Mouse (Mus musculus) limb, embryonic 13.5 days (tissue): Measurements from ENCODE around the gene Ajuba. TPM values are rescaled to one million over a fixed set of nuclear protein-coding genes. Genes with fewer than 3 reads are reported as not detected.

ENCODE experiments used
- ATAC-seq: fragments of 200-750 bp; cut with Nextera tagmentation; 2 replicates; pipeline ENCODE4 v1.8.0; 2017; ENCODE audit warnings: low read depth, moderate number of reproducible peaks, moderate TSS enrichment; ENCODE audit not compliant: low FRiP score
- H3K27ac ChIP-seq: fragments of 300-500 bp; sonication (generic); 2 replicates; pipeline ENCODE4 v1.5.1; 2015; ENCODE audit warnings: inconsistent platforms, mild to moderate bottlenecking, moderate library complexity
- H3K27me3 ChIP-seq: fragments of 300-500 bp; sonication (generic); 2 replicates; pipeline ENCODE4 v1.6.1; 2015; ENCODE audit warnings: mild to moderate bottlenecking, inconsistent platforms
- H3K36me3 ChIP-seq: fragments of 300-500 bp; sonication (generic); 2 replicates; pipeline ENCODE4 v1.6.1; 2015; ENCODE audit warnings: inconsistent platforms, mild to moderate bottlenecking, moderate library complexity
- H3K4me1 ChIP-seq: fragments of 300-500 bp; sonication (generic); 2 replicates; pipeline ENCODE4 v1.6.1; 2015; ENCODE audit warnings: inconsistent platforms
- H3K4me2 ChIP-seq: fragments of 300-500 bp; sonication (generic); replicated peaks from 2 replicates; pipeline ENCODE4 v1.6.1; 2015; ENCODE audit warnings: inconsistent platforms, mild to moderate bottlenecking, moderate library complexity
- H3K4me3 ChIP-seq: fragments of 300-500 bp; sonication (generic); 2 replicates; pipeline ENCODE4 v1.5.1; 2015; ENCODE audit warnings: moderate library complexity, mild to moderate bottlenecking, inconsistent platforms
- H3K9ac ChIP-seq: fragments of 300-500 bp; sonication (generic); 2 replicates; pipeline ENCODE4 v1.6.1; 2015; ENCODE audit warnings: mild to moderate bottlenecking, inconsistent platforms
- H3K9me3 ChIP-seq: fragments of 300-500 bp; sonication (generic); 2 replicates; pipeline ENCODE4 v1.6.1; 2016; ENCODE audit warnings: inconsistent platforms
- WGBS: fragments of 180-500 bp; shearing (Covaris S2); methylation state at CpG from one replicate; pipeline ENCODE4 v1.1.7; 2015; 5-methylcytosine and 5-hydroxymethylcytosine counted together
- polyA plus RNA-seq: library from polyadenylated mRNA; unstranded; fragments of >200 nt; fragmentation: Nextera tagmentation; extraction: Ambion mirVana; gene quantifications from 2 replicates; pipeline ENCODE4 v1.2.1, GENCODE M21; 2015

Gene Ajuba
- polyA plus RNA-seq, 1 experiment from 2014 or later = 54.4 TPM

DNA sequence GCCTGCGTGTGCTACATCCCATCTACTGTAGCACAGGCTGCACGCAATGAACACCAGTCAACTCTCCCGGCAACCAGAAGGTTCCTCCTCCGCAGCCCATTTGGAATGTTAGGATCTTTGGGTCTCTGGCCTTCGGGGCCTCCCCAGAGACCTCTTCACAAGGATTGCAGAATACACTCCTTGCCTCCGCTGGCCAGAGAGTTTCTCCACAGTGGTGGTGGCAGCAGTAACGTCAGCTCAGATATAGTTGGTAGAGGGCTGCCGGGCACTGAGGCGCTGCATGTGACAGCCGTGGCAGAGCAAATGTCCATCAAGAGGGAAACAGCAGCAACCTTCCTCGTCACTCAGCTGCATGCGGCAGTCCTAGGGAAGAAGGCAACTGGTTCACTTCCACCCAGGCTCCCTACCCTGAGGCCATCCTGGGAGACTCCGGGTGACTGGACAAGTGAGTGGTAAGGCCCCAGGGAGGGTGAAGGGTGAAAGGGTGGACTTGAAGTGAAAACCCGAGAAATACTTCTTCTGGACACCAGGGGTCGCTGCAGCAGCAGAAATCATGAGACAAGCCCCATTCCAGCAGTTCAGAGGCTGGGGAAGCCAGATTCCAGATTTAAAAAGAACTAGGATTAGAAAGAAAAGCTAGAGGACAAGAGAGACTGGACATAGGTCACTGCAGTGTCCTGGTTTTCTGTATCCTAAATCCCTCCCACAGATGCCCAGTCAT, 8.5 kb downstream of the Ajuba start:
- peaks cover 23% of the 10 kb centered on the region for H3K4me1 ChIP-seq
- H3K4me3 ChIP-seq = no peak overlapping the region
- no peaks in the 10 kb centered on the region for H3K27me3 ChIP-seq
- no peak overlapping the region for H3K9ac ChIP-seq
- H3K27ac ChIP-seq = no peak overlapping the region
- WGBS = 75% methylated on average over 15 of the region's 15 CpGs
- peaks cover 73% of the 10 kb centered on the region for H3K36me3 ChIP-seq
- H3K4me2 ChIP-seq = no peak overlapping the region
- H3K9me3 ChIP-seq = no peaks in the 10 kb centered on the region
- peak; percentile 3; the same call in 1 of the 2 replicates for ATAC-seq

DNA sequence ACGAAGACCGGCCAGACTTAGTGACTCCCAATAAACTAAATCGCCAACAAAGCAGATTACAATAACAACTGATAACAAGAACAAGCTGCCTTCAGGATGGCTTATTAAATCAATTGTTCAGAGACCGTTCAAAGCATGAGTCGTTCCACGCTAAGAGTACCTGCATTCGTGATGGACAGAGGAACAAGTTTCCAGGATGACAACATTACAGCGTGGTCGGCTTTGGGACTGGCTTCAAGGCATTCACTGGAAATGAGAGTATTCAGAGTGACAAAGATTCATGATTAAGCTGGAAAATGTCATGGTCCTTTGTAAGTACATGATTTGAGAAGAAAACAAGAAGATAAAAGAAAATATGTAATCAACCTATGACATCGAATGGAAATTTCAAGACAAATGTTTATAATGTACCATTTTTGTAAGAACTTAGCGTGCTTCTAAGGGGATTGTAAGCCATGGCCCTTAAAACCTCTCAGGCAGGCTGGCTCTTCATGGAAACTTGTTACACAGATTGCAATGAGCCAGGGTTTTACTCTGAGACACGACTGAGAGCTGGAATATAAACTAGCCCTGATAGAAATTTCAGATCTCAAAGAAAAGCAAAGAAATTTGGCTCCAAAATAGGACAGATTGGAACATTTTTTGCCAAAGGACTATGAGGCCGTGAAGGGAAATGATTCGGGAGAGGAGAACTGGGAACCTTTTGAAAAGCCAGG, 16.7 kb downstream of the Ajuba start:
- Histone ChIP-seq H3K36me3 (no peaks in the 10 kb centered on the region), H3K9ac (no peak overlapping the region), H3K4me3 (no peak overlapping the region), H3K4me2 (no peak overlapping the region), H3K9me3 (no peaks in the 10 kb centered on the region), H3K4me1 (no peaks in the 10 kb centered on the region), H3K27ac (no peak overlapping the region), H3K27me3 (no peaks in the 10 kb centered on the region)
- WGBS = 81% methylated on average over 14 of the region's 14 CpGs
- ATAC-seq = no peak

GRCm38 (mm10) chr14:54557330-54557729, 20.0 kb downstream of the Ajuba start:
- Histone ChIP-seq H3K9ac (no peak overlapping the region), H3K27me3 (no peaks in the 10 kb centered on the region), H3K4me2 (no peak overlapping the region), H3K36me3 (no peaks in the 10 kb centered on the region), H3K27ac (no peak overlapping the region), H3K9me3 (no peaks in the 10 kb centered on the region), H3K4me3 (no peak overlapping the region), H3K4me1 (peaks cover 10% of the 10 kb centered on the region; the same call in 1 of the 2 replicates)
- ATAC-seq = no peak
- 84% methylated on average over 8 of the region's 8 CpGs for WGBS

DNA sequence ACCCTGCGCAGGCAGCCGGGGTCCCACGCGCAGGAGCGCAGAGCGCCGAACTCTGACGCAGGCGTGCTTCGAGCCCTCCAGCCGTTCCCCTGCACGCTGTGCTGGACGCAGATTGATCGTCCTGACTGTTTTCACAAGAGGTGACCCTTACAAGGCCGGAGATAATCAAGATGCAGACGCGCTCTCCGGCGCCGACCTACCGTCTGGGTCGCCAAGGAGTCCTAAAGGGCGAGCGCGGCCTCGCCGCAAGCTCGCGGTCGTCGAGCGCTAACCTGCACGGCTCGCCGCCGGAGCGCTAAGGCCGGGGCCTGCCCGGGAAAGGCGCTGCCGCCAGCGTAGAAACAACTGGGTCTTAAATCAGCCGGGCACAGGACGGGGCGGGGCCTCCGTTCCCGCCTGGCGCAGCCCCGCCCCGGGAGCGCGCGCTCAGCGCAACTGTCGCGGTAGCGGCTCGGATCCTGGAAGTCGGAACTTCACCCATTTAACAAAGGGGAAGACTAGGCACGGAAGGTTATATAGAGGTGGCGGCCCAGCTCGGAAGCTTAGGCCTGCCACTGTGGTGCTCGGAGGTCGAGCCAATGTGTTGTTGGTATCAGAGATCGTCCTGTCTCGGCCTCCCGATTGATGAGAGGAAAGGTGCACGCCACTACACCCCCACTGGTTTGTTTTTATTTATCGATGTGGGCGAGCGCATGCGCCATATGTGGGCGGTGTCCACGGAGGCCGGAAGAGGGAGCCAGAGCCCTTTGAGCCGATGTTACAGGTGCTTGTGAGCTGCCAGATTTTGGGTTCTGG, 23.2 kb downstream of the Ajuba start, which contains the start of gene Haus4:
Haus4 (minus strand) TSS at position 642 of the 795 bp plus-strand sequence.
- Histone ChIP-seq H3K27me3 (no peaks in the 10 kb centered on the region), H3K27ac (peak within 1 kb of the TSS; percentile 90), H3K9me3 (no peaks in the 10 kb centered on the region), H3K4me3 (peak within 1 kb of the TSS; percentile 64), H3K9ac (peak within 1 kb of the TSS; percentile 83), H3K36me3 (peaks cover 28% of the 10 kb centered on the region), H3K4me2 (peak within 1 kb of the TSS; percentile 92), H3K4me1 (peaks cover 10% of the 10 kb centered on the region; the same call in 1 of the 2 replicates)
- ATAC-seq = peak; percentile 95
- under 1% methylated on average over 76 of the region's 76 CpGs for WGBS

DNA sequence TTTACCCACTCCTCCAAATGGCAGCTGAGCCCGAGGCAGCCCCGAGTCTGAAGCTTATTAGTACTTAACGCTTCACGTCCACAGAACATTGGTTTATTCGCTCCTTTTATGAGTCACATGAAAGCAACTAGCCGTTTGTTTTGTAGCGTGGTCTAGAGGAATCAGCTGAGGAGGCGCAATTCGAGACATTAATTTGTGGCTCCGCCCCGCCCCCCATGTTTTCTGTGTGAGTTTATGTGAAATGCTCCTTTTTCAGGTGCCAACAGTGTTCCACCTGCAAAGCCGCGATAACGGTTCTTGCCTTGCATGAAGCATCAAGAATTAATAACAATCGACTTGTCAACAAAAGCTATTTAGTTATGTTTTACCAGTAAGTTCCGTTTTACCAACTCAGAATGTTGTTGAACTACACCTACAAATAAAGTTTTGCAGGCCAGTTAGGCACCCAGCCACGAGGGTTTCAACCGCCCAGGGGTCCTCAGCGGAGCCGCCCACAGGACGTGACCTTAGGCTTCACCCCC, 23.8 kb downstream of the Ajuba start:
- 2% methylated on average over 21 of the region's 21 CpGs for WGBS
- no peak for ATAC-seq

GRCm38 (mm10) chr14:54544703-54545102, 32.7 kb downstream of the Ajuba start:
- Histone ChIP-seq H3K4me3 (no peak overlapping the region), H3K4me2 (no peak overlapping the region), H3K36me3 (peaks cover 83% of the 10 kb centered on the region), H3K27me3 (no peaks in the 10 kb centered on the region), H3K9me3 (no peaks in the 10 kb centered on the region), H3K4me1 (no peaks in the 10 kb centered on the region), H3K27ac (no peak overlapping the region), H3K9ac (no peak overlapping the region)
- 92% methylated on average over 5 of the region's 5 CpGs for WGBS
- no peak for ATAC-seq

More for the DNA sequence above, 23.8 kb downstream of the Ajuba start:
- peak overlapping the region; percentile 64 for H3K4me3 ChIP-seq
- H3K4me1 ChIP-seq = peaks cover 10% of the 10 kb centered on the region; the same call in 1 of the 2 replicates
- peak overlapping the region; percentile 83 for H3K9ac ChIP-seq
- peaks cover 34% of the 10 kb centered on the region for H3K36me3 ChIP-seq
- no peaks in the 10 kb centered on the region for H3K27me3 ChIP-seq
- peak overlapping the region; percentile 92 for H3K4me2 ChIP-seq
- no peaks in the 10 kb centered on the region for H3K9me3 ChIP-seq
- peak overlapping the region; percentile 90 for H3K27ac ChIP-seq

GRCm38 (mm10) chr14:54540771-54541170, 36.6 kb downstream of the Ajuba start:
- ATAC-seq = no peak
- no peak overlapping the region for H3K4me3 ChIP-seq
- 70% methylated on average over 11 of the region's 11 CpGs for WGBS
- no peak overlapping the region for H3K27ac ChIP-seq
- H3K4me2 ChIP-seq = no peak overlapping the region
- no peaks in the 10 kb centered on the region for H3K4me1 ChIP-seq
- H3K9me3 ChIP-seq = no peaks in the 10 kb centered on the region
- no peak overlapping the region for H3K9ac ChIP-seq
- no peaks in the 10 kb centered on the region for H3K27me3 ChIP-seq
- H3K36me3 ChIP-seq = peaks cover 45% of the 10 kb centered on the region

- Histone ChIP-seq H3K4me1 (no peaks in the 10 kb centered on the region), H3K36me3 (peaks cover 24% of the 10 kb centered on the region), H3K9me3 (no peaks in the 10 kb centered on the region), H3K27me3 (no peaks in the 10 kb centered on the region), H3K9ac (no peak overlapping the region), H3K4me2 (no peak overlapping the region), H3K4me3 (no peak overlapping the region), H3K27ac (no peak overlapping the region)
- WGBS = 93% methylated on average over 2 of the region's 2 CpGs
- no peak for ATAC-seq
These were observed 38.8 kb downstream of the Ajuba start for GRCm38 (mm10) chr14:54538580-54538979.

GRCm38 (mm10) chr14:54528446-54529111, 48.8 kb downstream of the Ajuba start:
- WGBS = 13% methylated on average over 17 of the region's 17 CpGs
- Histone ChIP-seq H3K9ac (0 out of 2 replicates have a peak overlapping the region, but pooled peaks have one; percentile 36), H3K9me3 (no peaks in the 10 kb centered on the region), H3K36me3 (no peaks in the 10 kb centered on the region), H3K4me2 (peak overlapping the region; percentile 81), H3K27me3 (no peaks in the 10 kb centered on the region), H3K4me1 (peaks cover 17% of the 10 kb centered on the region), H3K4me3 (0 out of 2 replicates have a peak overlapping the region, but pooled peaks have one; percentile 7), H3K27ac (0 out of 2 replicates have a peak overlapping the region, but pooled peaks have one; percentile 12)
- ATAC-seq = peak; percentile 81

DNA sequence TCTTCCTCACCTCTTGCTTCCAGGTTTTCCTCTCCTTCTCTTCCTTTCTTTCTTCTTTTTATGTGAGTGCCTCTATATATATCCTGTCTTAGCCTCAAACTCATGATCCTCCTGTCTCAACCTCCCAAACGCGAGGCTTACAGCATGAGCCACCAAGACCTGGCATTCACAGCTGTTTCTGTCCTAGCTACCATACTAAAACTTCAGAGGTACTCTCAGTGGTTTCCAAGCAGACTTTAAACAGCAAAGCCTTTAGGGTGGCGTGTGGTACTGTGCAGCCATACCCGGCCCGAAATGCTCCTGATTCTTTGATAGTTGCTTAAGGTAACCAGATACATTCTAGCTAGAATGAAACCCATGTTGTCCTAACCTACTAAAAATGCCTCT, 49.4 kb downstream of the Ajuba start:
- Histone ChIP-seq H3K9ac (peak overlapping the region; percentile 67; the same call in 1 of the 2 replicates), H3K4me3 (peak overlapping the region; percentile 48), H3K4me1 (peaks cover 17% of the 10 kb centered on the region), H3K4me2 (peak overlapping the region; percentile 81), H3K9me3 (no peaks in the 10 kb centered on the region), H3K27ac (peak overlapping the region; percentile 58; the same call in 1 of the 2 replicates), H3K27me3 (no peaks in the 10 kb centered on the region), H3K36me3 (no peaks in the 10 kb centered on the region)
- 19% methylated on average over 5 of the region's 5 CpGs for WGBS
- ATAC-seq = peak; percentile 3; the same call in 1 of the 2 replicates
